Mouse (Mus musculus): ENCODE results near the gene Olfr71.

Gene Olfr71

GRCm38 (mm10) chr4:43656339-43657109 lies 53.5 kb downstream of the Olfr71 start, which contains the start of gene Hint2:
TSS of gene Hint2 (minus strand) at chr4:43656466.
- peak; percentile 87 to 90 for DNase-seq (ENCODE audit: low spot score in 2 of 2)

- DNase-seq (ENCODE audit: low spot score in 2 of 2): no peak
Measured at GRCm38 (mm10) chr4:43655656-43656338, 54.3 kb downstream of the Olfr71 start.
